Mouse (Mus musculus) limb, embryonic 14.5 days (tissue): ENCODE results near the gene Slc39a8. TPM values are rescaled to one million over a fixed set of nuclear protein-coding genes. Genes with fewer than 3 reads are reported as not detected.

Experiments used
- ATAC-seq: fragments of 200-750 bp; cut with Nextera tagmentation; 2 replicates; pipeline ENCODE4 v1.8.0; 2017; ENCODE audit warnings: low read depth, moderate number of reproducible peaks, moderate TSS enrichment; ENCODE audit not compliant: low FRiP score
- DNase-seq: peaks from one replicate; pipeline ENCODE4 v3.0.0-alpha.2; 2015; ENCODE audit warnings: low spot score
- H3K27ac ChIP-seq: fragments of 300-500 bp; sonication (generic); replicated peaks from 2 replicates; pipeline ENCODE4 v1.5.1; 2014; ENCODE audit warnings: low read depth, mild to moderate bottlenecking, low read length, moderate library complexity, mixed read lengths
- H3K27me3 ChIP-seq: fragments of 300-500 bp; sonication (generic); 2 replicates; pipeline ENCODE4 v1.6.1; 2014; ENCODE audit warnings: low read length, mixed read lengths; ENCODE audit not compliant: control insufficient read depth, insufficient read depth
- H3K36me3 ChIP-seq: fragments of 300-500 bp; sonication (generic); 2 replicates; pipeline ENCODE4 v1.6.1; 2014; ENCODE audit warnings: mild to moderate bottlenecking, low read length, moderate library complexity, mixed read lengths; ENCODE audit not compliant: control insufficient read depth, insufficient read depth
- H3K4me1 ChIP-seq: fragments of 300-500 bp; sonication (generic); 2 replicates; pipeline ENCODE4 v1.6.1; 2014; ENCODE audit warnings: antibody characterized with exemption, low read length, mixed read lengths; ENCODE audit not compliant: control insufficient read depth, insufficient read depth
- H3K4me2 ChIP-seq: fragments of 300-500 bp; sonication (generic); replicated peaks from 2 replicates; pipeline ENCODE4 v1.6.1; 2014; ENCODE audit warnings: low read depth, mild to moderate bottlenecking, low read length, moderate library complexity; ENCODE audit not compliant: severe bottlenecking
- H3K4me3 ChIP-seq: fragments of 300-500 bp; sonication (generic); replicated peaks from 2 replicates; pipeline ENCODE4 v1.5.1; 2014; ENCODE audit warnings: low read length
- H3K9ac ChIP-seq: fragments of 300-500 bp; sonication (generic); 2 replicates; pipeline ENCODE4 v1.6.1; 2014; ENCODE audit warnings: mild to moderate bottlenecking, low read depth, low read length, moderate library complexity; ENCODE audit not compliant: severe bottlenecking
- H3K9me3 ChIP-seq: fragments of 300-500 bp; sonication (generic); 2 replicates; pipeline ENCODE4 v1.6.1; 2016; ENCODE audit warnings: low read length; ENCODE audit not compliant: control insufficient read depth
- POLR2A ChIP-seq: fragments of 200-500 bp; IDR thresholded peaks from 2 replicates; pipeline ENCODE4 v1.8.0; 2012; ENCODE audit warnings: inconsistent platforms, mild to moderate bottlenecking, moderate library complexity, borderline replicate concordance; ENCODE audit not compliant: insufficient read depth, insufficient read length; ENCODE audit errors: extremely low read depth
- WGBS: fragments of 180-500 bp; shearing (Covaris S2); extraction: QIAGEN DNeasy Blood & Tissue Kit; methylation state at CpG from one replicate; pipeline ENCODE4 v1.1.7; 2014; 5-methylcytosine and 5-hydroxymethylcytosine counted together
- polyA plus RNA-seq, 2 experiments: library from polyadenylated mRNA; depleted of rRNA in 1 of 2; stranded (reverse) in 1 of 2; unstranded in 1 of 2; fragments of >200 nt; fragmentation: Nextera tagmentation in 1 of 2; extraction: Ambion mirVana in 1 of 2; gene quantifications; 2 replicates each; pipeline versions ENCODE4 v1.2.1 to v1.2.3; 2012 to 2014

Gene Slc39a8
- polyA plus RNA-seq, 2 experiments = 4.2 to 5.3 TPM

DNA sequence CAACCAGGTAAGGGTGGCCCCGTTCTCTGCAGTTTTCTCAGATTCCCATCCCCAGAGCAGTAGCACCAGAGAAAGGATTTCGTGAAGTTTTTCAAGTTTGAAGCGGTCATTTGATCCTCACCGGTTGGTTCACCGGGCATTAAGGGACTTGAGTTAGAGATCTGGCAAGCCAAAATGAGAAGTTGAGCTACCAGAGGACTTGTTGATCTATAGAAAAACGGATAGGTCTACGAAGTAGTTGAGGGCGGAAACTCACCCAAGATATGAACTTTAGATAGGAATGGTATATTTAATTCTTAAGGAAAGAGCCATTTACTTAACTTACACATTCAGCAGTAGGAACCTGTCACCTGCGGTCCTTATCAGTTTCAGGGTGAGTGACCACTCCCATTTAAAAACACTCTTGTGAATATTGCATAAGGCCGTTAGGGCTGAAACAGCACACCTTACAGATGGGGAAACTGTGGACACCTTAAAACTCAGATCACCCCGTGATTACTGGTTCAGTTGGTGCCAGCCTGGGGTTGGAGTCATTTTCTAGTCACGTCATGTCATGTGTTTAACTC lies 1.7 kb downstream of the Slc39a8 start:
- no peaks in the 10 kb centered on the region for H3K36me3 ChIP-seq
- H3K4me2 ChIP-seq = peak overlapping the region; percentile 86
- ATAC-seq (no peak), DNase-seq (no peak)
- WGBS = 24% methylated on average over 12 of the region's 12 CpGs
- H3K9ac ChIP-seq = peak overlapping the region; percentile 52
- H3K4me3 ChIP-seq = peak overlapping the region; percentile 59
- no peak for TF ChIP-seq POLR2A
- H3K9me3 ChIP-seq = no peaks in the 10 kb centered on the region
- no peak overlapping the region for H3K27ac ChIP-seq
- no peaks in the 10 kb centered on the region for H3K27me3 ChIP-seq
- H3K4me1 ChIP-seq = peaks cover 9% of the 10 kb centered on the region

DNA sequence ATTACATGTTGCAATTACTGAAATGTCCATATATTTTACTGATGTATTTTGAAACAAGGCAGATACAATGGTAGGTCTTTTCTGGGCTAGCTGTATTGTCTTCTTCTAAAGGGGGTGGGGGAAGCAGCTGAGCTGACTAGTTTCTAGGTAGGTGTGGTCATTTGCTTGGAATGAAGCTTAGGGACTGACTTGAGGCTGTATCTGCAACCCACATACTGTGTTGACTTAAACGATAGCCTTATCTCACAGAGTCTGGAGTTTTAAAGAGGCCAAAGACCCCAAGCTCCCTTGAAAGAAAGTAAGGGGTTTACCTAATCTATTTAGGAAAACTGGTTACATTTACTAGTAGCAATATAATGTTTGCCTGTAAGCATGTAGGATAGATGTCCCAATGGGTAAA lies 2.9 kb downstream of the Slc39a8 start:
- Histone ChIP-seq H3K9me3 (no peaks in the 10 kb centered on the region), H3K4me2 (no peak overlapping the region), H3K27ac (no peak overlapping the region), H3K4me3 (no peak overlapping the region), H3K36me3 (no peaks in the 10 kb centered on the region), H3K4me1 (peaks cover 9% of the 10 kb centered on the region), H3K9ac (no peak overlapping the region), H3K27me3 (no peaks in the 10 kb centered on the region)
- TF ChIP-seq POLR2A = no peak
- ATAC-seq (no peak), DNase-seq (no peak)
- 56% methylated on average over 1 of the region's 1 CpGs for WGBS

DNA sequence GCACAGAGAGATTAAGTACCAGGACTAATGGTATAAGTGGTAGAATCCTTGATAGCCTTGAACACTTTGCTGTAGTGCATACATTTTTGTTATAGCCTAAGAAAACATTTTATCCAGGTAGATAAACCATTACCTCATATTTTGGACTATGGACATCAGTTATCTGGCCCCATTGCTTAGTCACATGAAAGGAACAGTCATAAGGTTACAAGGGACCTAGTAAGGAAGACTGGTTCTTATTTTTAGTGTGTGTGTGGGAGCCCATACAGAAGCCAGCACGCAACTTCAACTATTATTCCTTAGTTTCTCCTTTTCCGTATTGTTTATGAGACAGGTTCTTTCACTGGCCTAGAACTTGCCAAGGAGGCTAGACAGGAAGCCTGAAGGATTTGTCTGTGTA lies 7.4 kb downstream of the Slc39a8 start:
- Histone ChIP-seq H3K27ac (no peak overlapping the region), H3K4me1 (no peaks in the 10 kb centered on the region), H3K27me3 (no peaks in the 10 kb centered on the region), H3K9ac (no peak overlapping the region), H3K9me3 (no peaks in the 10 kb centered on the region), H3K4me2 (no peak overlapping the region), H3K36me3 (no peaks in the 10 kb centered on the region), H3K4me3 (no peak overlapping the region)
- ATAC-seq (no peak), DNase-seq (no peak)
- no peak for TF ChIP-seq POLR2A
- WGBS = 91% methylated on average over 2 of the region's 2 CpGs

DNA sequence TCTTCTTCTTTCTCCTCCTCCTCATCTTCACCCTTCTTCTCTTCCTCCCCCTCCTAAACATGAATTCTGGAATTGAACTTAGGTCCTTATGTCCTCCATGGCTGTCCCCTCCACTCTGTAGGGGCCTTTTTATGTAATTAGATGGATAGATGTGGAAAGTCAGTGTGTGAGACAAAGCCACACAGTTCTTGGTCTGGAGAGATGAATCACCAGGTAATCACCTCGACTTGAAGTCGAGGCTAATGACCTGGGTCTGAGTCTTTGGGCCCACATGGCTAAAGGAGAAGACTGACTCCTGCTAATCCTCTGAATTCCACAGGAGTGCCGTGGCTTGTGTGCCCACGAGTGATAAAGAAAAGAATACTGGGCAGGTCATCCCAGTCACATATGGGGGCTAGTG lies 7.8 kb downstream of the Slc39a8 start:
- 79% methylated on average over 4 of the region's 4 CpGs for WGBS
- no peak overlapping the region for H3K9ac ChIP-seq
- ATAC-seq = no peak

DNA sequence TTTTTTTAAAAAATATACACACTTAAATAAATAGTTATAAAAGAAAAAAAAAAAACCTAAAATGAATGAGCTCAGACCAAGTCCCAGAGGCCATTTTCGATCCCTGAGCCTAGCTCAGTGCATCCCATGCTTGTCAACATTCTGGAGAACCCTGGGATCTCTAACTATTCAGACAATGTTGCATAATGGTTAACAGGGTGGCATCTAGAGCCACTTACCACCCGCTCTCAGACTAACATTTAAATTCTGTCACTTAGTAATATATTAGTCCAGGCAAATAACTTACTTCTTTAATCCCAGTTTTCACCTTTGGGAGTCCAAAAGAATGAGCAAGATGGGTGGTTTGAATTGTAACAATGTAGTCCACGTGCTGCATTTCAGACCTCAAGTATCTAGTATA lies 9.9 kb downstream of the Slc39a8 start:
- Histone ChIP-seq H3K4me2 (no peak overlapping the region), H3K36me3 (no peaks in the 10 kb centered on the region), H3K27ac (no peak overlapping the region), H3K9ac (no peak overlapping the region), H3K27me3 (no peaks in the 10 kb centered on the region), H3K4me1 (no peaks in the 10 kb centered on the region), H3K9me3 (no peaks in the 10 kb centered on the region), H3K4me3 (no peak overlapping the region)
- WGBS = 88% methylated on average over 3 of the region's 3 CpGs
- ATAC-seq = no peak
- no peak for DNase-seq
- no peak for TF ChIP-seq POLR2A

More for the DNA sequence above, 7.8 kb downstream of the Slc39a8 start:
- no peak for DNase-seq
- Histone ChIP-seq H3K27ac (no peak overlapping the region), H3K4me1 (no peaks in the 10 kb centered on the region), H3K4me3 (no peak overlapping the region), H3K9me3 (no peaks in the 10 kb centered on the region), H3K4me2 (no peak overlapping the region), H3K36me3 (no peaks in the 10 kb centered on the region), H3K27me3 (no peaks in the 10 kb centered on the region)
- TF ChIP-seq POLR2A = no peak

DNA sequence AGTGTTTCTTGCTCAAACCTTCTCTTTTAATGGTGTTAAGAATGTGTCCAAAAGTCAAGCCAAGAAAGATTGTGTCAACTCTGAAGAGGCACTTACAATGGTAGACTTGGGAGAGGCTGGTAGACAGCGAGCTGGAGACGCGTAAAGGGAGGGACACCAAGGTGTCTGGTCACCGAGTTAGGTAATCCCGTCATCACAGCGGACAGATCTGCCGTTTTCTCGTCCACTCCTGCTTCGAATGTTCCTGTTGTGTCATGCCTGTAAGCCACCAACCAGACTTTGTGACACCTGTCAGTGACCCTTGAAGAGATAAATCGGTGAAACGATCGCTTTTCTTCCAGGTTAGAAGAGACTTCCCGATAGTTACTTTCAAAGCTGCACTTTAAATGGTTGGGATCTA lies 14.5 kb downstream of the Slc39a8 start:
- Histone ChIP-seq H3K4me2 (no peak overlapping the region), H3K4me1 (no peaks in the 10 kb centered on the region), H3K27me3 (no peaks in the 10 kb centered on the region), H3K9ac (no peak overlapping the region), H3K27ac (no peak overlapping the region), H3K4me3 (no peak overlapping the region), H3K36me3 (no peaks in the 10 kb centered on the region), H3K9me3 (no peaks in the 10 kb centered on the region)
- no peak for ATAC-seq
- no peak for DNase-seq
- no peak for TF ChIP-seq POLR2A
- WGBS = 89% methylated on average over 13 of the region's 13 CpGs
